Mouse (Mus musculus) forebrain, embryonic 12.5 days (tissue): ENCODE results near the gene Rgs8. TPM values are rescaled to one million over a fixed set of nuclear protein-coding genes. Genes with fewer than 3 reads are reported as not detected.

ENCODE experiments used
- ATAC-seq: fragments of 200-750 bp; cut with Nextera tagmentation; 2 replicates; pipeline ENCODE4 v1.8.0; 2017; ENCODE audit warnings: moderate TSS enrichment; ENCODE audit not compliant: low FRiP score
- H3K27ac ChIP-seq: fragments of 300-500 bp; sonication (generic); 2 replicates; pipeline ENCODE4 v1.5.1; 2016; ENCODE audit warnings: mild to moderate bottlenecking
- H3K27me3 ChIP-seq: fragments of 300-500 bp; sonication (generic); 2 replicates; pipeline ENCODE4 v1.6.1; 2016; ENCODE audit warnings: mild to moderate bottlenecking
- H3K36me3 ChIP-seq: fragments of 300-500 bp; sonication (generic); replicated peaks from 2 replicates; pipeline ENCODE4 v1.6.1; 2016; ENCODE audit warnings: mild to moderate bottlenecking
- H3K4me1 ChIP-seq: fragments of 300-500 bp; sonication (generic); 2 replicates; pipeline ENCODE4 v1.6.1; 2016
- H3K4me2 ChIP-seq: fragments of 300-500 bp; sonication (generic); 2 replicates; pipeline ENCODE4 v1.6.1; 2016; ENCODE audit warnings: mild to moderate bottlenecking, moderate library complexity
- H3K4me3 ChIP-seq: fragments of 300-500 bp; sonication (generic); replicated peaks from 2 replicates; pipeline ENCODE4 v1.5.1; 2016; ENCODE audit warnings: mild to moderate bottlenecking
- H3K9ac ChIP-seq: fragments of 300-500 bp; sonication (generic); 2 replicates; pipeline ENCODE4 v1.6.1; 2016; ENCODE audit warnings: mild to moderate bottlenecking
- H3K9me3 ChIP-seq: fragments of 300-500 bp; sonication (generic); 2 replicates; pipeline ENCODE4 v1.6.1; 2016
- WGBS: fragments of 180-500 bp; shearing (Covaris S2); methylation state at CpG from one replicate; pipeline ENCODE4 v1.1.7; 2016; 5-methylcytosine and 5-hydroxymethylcytosine counted together
- polyA plus RNA-seq: library from polyadenylated mRNA; unstranded; fragments of >200 nt; fragmentation: Nextera tagmentation; extraction: Ambion mirVana; gene quantifications from 2 replicates; pipeline ENCODE4 v1.2.1, GENCODE M21; 2016

The Rgs8 gene
- polyA plus RNA-seq, 1 experiment from 2014 or later, result 24.3 TPM

DNA sequence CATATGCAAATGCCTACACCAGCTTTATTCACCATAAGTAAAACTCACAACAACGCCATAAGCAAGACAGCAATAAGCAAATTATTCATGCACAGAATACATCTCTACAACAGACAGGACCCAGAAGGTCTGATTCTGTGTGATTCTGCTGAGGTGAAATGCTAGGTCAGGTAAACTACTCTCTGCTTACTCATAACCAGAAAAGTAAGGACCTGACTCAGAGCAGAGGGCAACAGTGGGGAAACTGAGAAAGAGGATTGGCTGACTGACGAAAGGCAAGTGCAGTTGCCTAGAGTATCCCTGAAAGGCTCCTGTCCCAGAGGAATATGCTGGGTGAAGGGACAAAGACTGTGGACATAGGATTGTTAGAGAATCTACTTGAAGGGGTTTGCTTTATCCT, 59.8 kb downstream of the Rgs8 start:
- Histone ChIP-seq H3K27ac (no peak overlapping the region), H3K4me1 (no peaks in the 10 kb centered on the region; the same call in 1 of the 2 replicates), H3K27me3 (no peaks in the 10 kb centered on the region), H3K4me2 (no peak overlapping the region), H3K36me3 (no peaks in the 10 kb centered on the region), H3K9ac (no peak overlapping the region), H3K4me3 (no peak overlapping the region), H3K9me3 (no peaks in the 10 kb centered on the region)
- no peak for ATAC-seq
- 98% methylated on average over 2 of the region's 2 CpGs for WGBS

DNA sequence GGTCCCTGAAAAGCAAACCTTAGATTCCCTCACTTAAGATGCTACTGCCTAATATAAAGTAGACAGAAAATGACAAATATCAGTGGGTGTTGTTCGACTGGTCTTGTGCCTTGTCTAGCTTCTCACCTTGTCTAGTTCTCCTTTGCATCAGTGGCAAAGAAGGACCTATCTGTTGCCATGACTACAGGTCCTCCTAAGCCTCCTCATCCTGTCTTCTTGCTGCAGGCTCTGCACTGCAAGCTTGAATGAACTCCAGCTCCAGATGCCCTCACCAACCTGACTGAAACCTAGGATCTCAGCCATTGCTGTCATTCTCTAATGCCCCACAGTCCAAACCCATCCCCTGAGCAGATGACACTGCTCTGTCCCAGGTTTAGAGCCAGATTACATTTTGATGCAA, 65.2 kb downstream of the Rgs8 start:
- H3K9me3 ChIP-seq, result no peaks in the 10 kb centered on the region
- 76% methylated on average over 1 of the region's 1 CpGs for WGBS
- no peak overlapping the region for H3K27ac ChIP-seq
- no peaks in the 10 kb centered on the region for H3K36me3 ChIP-seq
- H3K4me2 ChIP-seq, result no peak overlapping the region
- 0 out of 2 replicates have a peak, but pooled peaks cover 4% of the 10 kb centered on the region for H3K27me3 ChIP-seq
- no peaks in the 10 kb centered on the region for H3K4me1 ChIP-seq
- no peak for ATAC-seq
- no peak overlapping the region for H3K4me3 ChIP-seq
- H3K9ac ChIP-seq, result no peak overlapping the region

DNA sequence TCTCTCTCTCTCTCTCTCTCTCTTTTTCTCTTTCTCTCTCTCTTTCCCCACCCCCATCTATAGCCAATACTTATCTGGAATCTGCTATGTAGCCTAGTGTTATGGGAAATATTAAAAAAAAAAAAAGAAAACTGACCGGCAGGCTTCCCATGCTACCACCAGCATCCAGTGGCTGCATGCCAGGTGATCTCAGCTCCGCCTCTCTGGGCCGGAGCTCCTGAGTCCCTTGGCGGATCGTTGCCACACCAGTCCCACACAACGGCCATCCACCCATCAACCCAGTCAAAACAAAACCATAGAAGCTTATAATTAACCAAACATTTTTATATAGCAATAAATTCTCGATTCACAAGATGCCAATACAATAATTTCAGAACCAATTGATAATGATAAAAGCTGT, 68.1 kb downstream of the Rgs8 start:
- H3K36me3 ChIP-seq, result no peaks in the 10 kb centered on the region
- H3K27ac ChIP-seq, result no peak overlapping the region
- 0 out of 2 replicates have a peak, but pooled peaks cover 4% of the 10 kb centered on the region for H3K27me3 ChIP-seq
- H3K4me3 ChIP-seq, result no peak overlapping the region
- no peak for ATAC-seq
- H3K4me2 ChIP-seq, result no peak overlapping the region
- 85% methylated on average over 7 of the region's 7 CpGs for WGBS
- no peaks in the 10 kb centered on the region for H3K4me1 ChIP-seq
- H3K9me3 ChIP-seq, result no peaks in the 10 kb centered on the region
- H3K9ac ChIP-seq, result no peak overlapping the region

DNA sequence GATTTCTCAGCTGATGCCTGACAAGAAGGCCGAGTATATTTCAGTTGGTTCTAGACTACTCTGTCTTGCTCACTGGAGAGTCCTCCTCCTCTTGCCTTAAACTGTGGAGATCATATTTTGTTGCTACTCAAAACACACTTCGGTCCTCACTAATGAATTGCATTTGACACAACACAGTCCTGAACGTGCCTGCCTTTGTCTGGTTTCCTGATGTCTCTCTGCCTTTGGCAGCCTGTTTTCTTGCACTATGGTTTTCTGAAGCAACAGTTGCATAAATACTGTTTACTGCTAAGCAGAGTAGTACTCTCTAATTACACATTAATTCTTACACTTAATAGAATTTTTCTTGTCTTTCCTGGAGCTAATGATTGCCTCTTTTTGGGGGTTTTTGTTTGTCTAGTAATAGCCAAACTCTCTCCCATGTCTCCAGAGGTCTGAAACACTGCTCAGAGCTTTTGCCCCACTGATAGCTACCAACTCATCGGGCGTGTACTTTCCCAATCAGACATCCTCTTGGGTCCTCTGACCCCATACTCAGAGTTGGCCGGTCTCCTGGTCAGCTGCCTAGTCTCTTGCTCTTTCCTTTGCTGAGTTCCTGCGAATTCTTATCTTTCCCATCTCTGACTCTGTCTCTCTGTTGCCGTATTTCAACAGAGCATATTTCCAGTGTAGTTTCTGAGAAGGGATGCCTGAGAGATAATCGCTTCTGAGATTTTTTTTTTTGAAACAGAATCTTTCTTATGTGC, 68.9 kb downstream of the Rgs8 start:
- Histone ChIP-seq H3K36me3 (no peaks in the 10 kb centered on the region), H3K4me2 (no peak overlapping the region), H3K9ac (no peak overlapping the region), H3K4me1 (no peaks in the 10 kb centered on the region), H3K27me3 (0 out of 2 replicates have a peak, but pooled peaks cover 4% of the 10 kb centered on the region), H3K9me3 (no peaks in the 10 kb centered on the region), H3K4me3 (no peak overlapping the region), H3K27ac (no peak overlapping the region)
- whole genome bisulfite sequencing, result 89% methylated on average over 9 of the region's 9 CpGs
- no peak for ATAC-seq

DNA sequence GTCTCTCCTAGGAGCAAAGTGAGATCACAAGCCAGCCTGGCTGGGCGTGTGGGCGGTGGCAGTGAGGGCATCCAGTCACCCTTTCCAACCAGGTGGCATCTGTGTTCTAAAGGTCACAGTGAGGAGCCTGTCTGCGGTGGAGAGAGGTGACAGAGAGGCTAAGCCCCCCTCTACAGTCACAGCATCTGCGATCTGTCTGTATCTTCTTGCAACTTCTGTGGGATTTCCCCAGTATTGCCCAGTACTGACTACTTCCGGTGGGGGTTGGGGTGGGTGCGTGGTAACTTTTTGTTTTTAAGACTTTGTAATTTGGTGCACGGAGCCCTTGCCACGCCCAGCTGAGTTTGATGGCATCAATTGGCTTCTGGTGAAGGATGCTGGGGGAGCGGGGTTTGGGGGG, 70.6 kb downstream of the Rgs8 start:
- no peak overlapping the region for H3K9ac ChIP-seq
- no peaks in the 10 kb centered on the region for H3K36me3 ChIP-seq
- H3K27ac ChIP-seq, result no peak overlapping the region
- no peaks in the 10 kb centered on the region for H3K9me3 ChIP-seq
- no peak for ATAC-seq
- H3K4me3 ChIP-seq, result no peak overlapping the region
- H3K27me3 ChIP-seq, result no peaks in the 10 kb centered on the region
- H3K4me1 ChIP-seq, result no peaks in the 10 kb centered on the region
- 87% methylated on average over 9 of the region's 9 CpGs for WGBS
- H3K4me2 ChIP-seq, result no peak overlapping the region

DNA sequence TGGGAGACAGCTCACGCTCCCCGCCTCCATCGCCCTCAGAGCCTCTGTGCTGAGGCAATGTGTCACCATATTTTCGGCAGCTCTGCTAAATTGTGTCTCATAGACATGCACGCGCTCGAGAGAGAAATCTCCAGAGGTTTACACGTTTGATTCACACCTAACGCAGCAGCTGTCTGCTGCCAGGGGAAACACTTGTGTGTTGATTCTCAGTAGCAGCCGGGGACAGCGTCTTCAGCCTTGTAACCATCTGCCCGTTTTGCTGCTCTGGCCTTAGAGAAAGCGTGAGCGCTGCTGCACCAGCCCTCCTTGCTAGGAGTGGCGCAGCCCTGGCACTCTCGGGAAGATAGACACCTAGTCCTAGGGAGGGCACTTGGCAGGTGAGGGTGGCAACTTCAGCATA, 73.8 kb downstream of the Rgs8 start:
- H3K27ac ChIP-seq, result no peak overlapping the region
- H3K4me2 ChIP-seq, result no peak overlapping the region
- H3K4me1 ChIP-seq, result peaks cover 12% of the 10 kb centered on the region
- no peak overlapping the region for H3K4me3 ChIP-seq
- ATAC-seq, result 0 out of 2 replicates have a peak, but pooled peaks have one; percentile 49
- H3K9me3 ChIP-seq, result no peaks in the 10 kb centered on the region
- no peaks in the 10 kb centered on the region for H3K27me3 ChIP-seq
- no peak overlapping the region for H3K9ac ChIP-seq
- H3K36me3 ChIP-seq, result no peaks in the 10 kb centered on the region
- WGBS, result 73% methylated on average over 16 of the region's 16 CpGs

DNA sequence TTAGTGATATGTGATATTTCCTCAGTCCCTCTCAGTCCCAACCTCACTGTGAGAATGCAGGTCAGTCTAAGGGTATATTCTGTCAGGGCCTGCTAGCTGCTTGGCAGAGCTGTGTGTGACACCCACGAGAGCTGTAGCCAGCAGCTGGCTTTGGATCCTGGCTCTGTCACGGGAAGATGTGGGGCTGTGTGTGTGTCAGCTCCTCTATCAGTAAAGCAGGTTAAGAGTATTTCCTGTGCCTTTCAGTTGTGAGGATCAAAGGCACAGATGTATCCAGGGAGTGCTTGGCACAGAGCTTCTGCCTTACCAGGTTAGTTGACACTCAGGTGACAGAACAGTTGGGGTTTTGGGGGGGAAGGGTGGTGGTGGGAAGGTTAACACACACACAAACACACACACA, 77.0 kb downstream of the Rgs8 start:
- no peak for ATAC-seq
- 74% methylated on average over 2 of the region's 2 CpGs for WGBS
- Histone ChIP-seq H3K4me2 (no peak overlapping the region), H3K4me1 (peaks cover 32% of the 10 kb centered on the region), H3K4me3 (no peak overlapping the region), H3K9me3 (no peaks in the 10 kb centered on the region), H3K36me3 (no peaks in the 10 kb centered on the region), H3K27me3 (no peaks in the 10 kb centered on the region), H3K27ac (no peak overlapping the region), H3K9ac (no peak overlapping the region)

DNA sequence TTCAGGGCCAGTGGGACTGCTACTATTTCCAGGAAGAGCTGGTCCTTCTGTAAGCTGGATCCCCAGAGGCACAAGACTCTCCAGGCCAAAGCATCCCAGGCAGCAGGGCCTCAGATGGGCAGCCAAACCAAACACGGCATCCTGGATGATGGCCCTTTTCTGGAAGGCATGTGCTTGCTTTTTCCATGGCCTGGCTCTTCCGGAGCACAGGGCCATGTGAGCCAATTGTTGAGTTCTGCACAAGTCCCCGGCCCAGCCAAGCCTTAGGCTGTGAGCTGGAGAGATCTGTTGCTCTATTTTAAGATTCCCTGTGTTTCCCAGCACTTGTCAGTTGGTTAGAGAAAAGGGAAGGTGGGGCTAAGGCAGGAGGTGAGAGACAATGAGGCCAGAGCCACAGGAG, 77.8 kb downstream of the Rgs8 start:
- 63% methylated on average over 3 of the region's 3 CpGs for WGBS
- ATAC-seq, result no peak
- no peak overlapping the region for H3K27ac ChIP-seq

DNA sequence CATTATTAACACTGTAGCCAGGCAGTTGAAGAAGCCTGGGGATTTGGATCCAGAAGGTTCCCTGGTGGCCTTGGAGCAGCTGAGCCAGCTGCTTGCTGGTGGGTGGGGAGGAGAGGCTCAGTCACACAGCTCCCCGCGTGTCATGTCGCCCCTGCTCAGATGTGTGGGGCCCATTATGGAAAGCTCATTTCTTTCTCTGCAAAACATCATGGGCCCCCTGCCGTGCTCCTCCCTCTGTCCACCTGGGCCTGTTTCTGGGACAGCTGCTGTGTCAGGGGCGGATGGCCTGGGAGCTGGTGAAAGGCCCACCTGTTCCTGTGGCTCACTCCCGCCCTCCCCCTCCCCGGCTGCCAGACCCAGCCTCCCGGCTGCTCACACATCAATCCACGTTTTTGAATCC, 80.4 kb downstream of the Rgs8 start:
- Histone ChIP-seq H3K9me3 (no peaks in the 10 kb centered on the region), H3K27me3 (peaks cover 7% of the 10 kb centered on the region; the same call in 1 of the 2 replicates), H3K36me3 (no peaks in the 10 kb centered on the region), H3K4me2 (no peak overlapping the region), H3K4me1 (peaks cover 49% of the 10 kb centered on the region), H3K4me3 (no peak overlapping the region), H3K9ac (no peak overlapping the region), H3K27ac (no peak overlapping the region)
- WGBS, result 33% methylated on average over 9 of the region's 9 CpGs
- ATAC-seq, result peak; percentile 73

More for the DNA sequence above, 77.8 kb downstream of the Rgs8 start:
- no peaks in the 10 kb centered on the region for H3K9me3 ChIP-seq
- H3K4me1 ChIP-seq, result peaks cover 32% of the 10 kb centered on the region
- no peak overlapping the region for H3K4me2 ChIP-seq
- no peaks in the 10 kb centered on the region for H3K27me3 ChIP-seq
- H3K4me3 ChIP-seq, result no peak overlapping the region
- no peaks in the 10 kb centered on the region for H3K36me3 ChIP-seq
- no peak overlapping the region for H3K9ac ChIP-seq

DNA sequence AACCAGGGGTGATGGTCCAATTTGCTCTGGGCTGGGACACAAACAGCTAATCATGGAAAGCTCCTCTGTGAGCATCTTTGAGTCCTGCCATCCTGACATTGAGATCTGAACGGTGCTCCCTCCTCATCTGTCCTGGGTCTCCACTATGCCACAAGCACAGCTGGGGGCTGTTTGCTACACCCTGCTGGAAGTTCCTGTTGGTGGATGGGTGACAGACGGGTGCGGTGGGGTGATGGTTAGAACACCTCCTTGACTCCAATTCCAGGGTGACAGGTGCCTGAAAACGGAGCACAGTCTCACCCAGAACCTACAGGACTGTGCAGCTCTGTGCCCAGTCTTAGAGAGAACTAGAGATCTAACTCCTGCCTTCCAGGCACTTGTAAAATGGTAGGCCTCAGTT, 82.0 kb downstream of the Rgs8 start:
- Histone ChIP-seq H3K4me2 (no peak overlapping the region), H3K9me3 (no peaks in the 10 kb centered on the region), H3K27ac (no peak overlapping the region), H3K4me3 (no peak overlapping the region), H3K4me1 (peaks cover 55% of the 10 kb centered on the region), H3K27me3 (peaks cover 24% of the 10 kb centered on the region), H3K9ac (no peak overlapping the region), H3K36me3 (no peaks in the 10 kb centered on the region)
- no peak for ATAC-seq
- WGBS, result 85% methylated on average over 4 of the region's 4 CpGs

DNA sequence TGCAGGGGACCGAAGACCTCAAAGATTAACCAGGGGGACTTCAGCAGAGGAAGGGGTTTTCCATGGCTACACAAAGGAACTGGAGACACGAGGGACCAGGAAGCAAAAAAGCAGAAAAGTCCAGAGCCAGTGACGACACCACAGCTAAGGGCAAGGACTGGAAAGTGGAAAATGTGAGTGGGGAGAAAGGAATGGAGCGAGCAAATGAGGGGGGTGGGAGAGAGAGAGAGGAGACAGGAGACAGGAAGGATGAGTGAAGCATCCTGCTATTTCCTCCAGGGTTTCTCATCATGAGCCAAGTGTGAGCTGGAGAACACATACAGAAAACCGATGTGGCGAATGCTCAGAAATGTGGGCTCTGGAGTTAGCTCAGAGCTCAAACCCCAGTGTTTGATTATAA, 83.3 kb downstream of the Rgs8 start:
- Histone ChIP-seq H3K4me1 (peaks cover 56% of the 10 kb centered on the region), H3K27ac (no peak overlapping the region), H3K36me3 (no peaks in the 10 kb centered on the region), H3K9ac (no peak overlapping the region), H3K4me2 (no peak overlapping the region), H3K9me3 (no peaks in the 10 kb centered on the region), H3K27me3 (peaks cover 30% of the 10 kb centered on the region), H3K4me3 (no peak overlapping the region)
- WGBS, result 80% methylated on average over 6 of the region's 6 CpGs
- no peak for ATAC-seq

DNA sequence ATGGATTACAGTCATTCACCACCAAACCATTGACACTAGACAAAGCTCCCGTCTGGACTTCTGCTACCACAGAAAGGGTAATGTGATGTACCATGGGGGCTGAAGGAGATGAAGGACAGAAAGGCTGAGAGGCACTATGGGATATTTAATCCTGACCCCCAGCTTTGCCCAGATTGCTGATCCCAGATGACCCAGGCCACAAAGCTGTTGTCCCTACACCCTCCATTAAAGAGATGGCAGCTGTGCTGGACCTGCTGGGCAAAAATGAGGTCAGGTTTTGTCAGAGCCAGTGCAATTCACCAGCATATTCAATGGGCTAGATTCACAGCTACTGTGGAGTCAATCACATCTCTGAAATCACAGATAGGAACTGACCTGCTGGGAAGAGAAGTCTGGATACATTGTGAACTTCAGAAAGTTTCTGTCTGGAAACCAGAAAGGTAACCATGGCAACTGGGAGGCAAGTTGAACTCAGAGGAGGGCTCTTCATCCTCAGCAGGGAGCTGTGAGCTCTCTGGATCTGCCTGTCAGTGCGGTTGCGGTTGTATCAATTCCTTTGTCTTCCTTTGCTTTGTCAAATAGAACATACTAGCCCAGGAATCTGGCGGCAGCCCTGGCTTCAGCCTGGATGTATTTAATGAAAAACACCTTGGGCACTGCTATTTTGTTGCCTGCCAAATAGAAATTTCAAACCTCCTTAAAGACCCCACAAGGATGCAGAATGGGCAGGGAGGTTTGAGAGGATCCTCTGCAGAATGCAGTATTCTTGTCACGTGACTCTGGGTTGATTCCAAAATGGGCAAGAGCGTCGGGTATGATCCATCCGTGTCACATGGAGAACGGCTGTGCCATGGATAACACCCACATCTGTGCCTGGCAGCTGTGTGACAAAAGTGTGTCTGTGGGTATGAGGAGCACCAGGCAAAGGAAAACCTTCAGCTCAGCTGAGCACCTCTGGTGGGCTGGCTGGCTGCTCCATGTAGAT, 84.6 kb downstream of the Rgs8 start:
- peaks cover 35% of the 10 kb centered on the region for H3K27me3 ChIP-seq
- no peak overlapping the region; the same call in 1 of the 2 replicates for H3K4me2 ChIP-seq
- H3K4me1 ChIP-seq, result peaks cover 59% of the 10 kb centered on the region
- H3K9me3 ChIP-seq, result no peaks in the 10 kb centered on the region
- WGBS, result 30% methylated on average over 9 of the region's 9 CpGs
- no peak for ATAC-seq
- H3K9ac ChIP-seq, result no peak overlapping the region
- peak overlapping the region; percentile 59 for H3K27ac ChIP-seq
- H3K36me3 ChIP-seq, result no peaks in the 10 kb centered on the region
- no peak overlapping the region for H3K4me3 ChIP-seq
